Comparison of ENCODE assay signal across 20 mouse cellular contexts in genomic region chr11:7076510-7076909, GRCm38 (mm10). TPM values are rescaled to one million over a fixed set of nuclear protein-coding genes. Genes with fewer than 3 reads are reported as not detected.
"Had no signal": no experiment of that assay in that cellular context is flagged by ENCODE, and none has a peak within 500 bp of the region (broad histone marks: within the 10 kb centered on the region; RNA-seq: fewer than 3 reads in every experiment).

No protein-coding gene starts in this region.

- H3K4me1 ChIP-seq: lung, embryonic 15.5 days; megakaryocyte, embryonic 14.5 days; midbrain, embryonic 15.5 days; neural tube, embryonic 12.5 days; stomach, embryonic 15.5 days had no signal

- H3K27me3 ChIP-seq: lung, embryonic 15.5 days; megakaryocyte, embryonic 14.5 days; midbrain, embryonic 13.5 days; midbrain, embryonic 15.5 days; neural tube, embryonic 12.5 days; stomach, embryonic 15.5 days had no signal

- H3K9me3 ChIP-seq: lung, embryonic 15.5 days; megakaryocyte, embryonic 14.5 days; midbrain, embryonic 13.5 days; midbrain, embryonic 15.5 days; neural tube, embryonic 12.5 days; stomach, embryonic 15.5 days had no signal

- ATAC-seq: lung, postnatal 0 days; midbrain, embryonic 13.5 days; midbrain, embryonic 15.5 days had no signal

- H3K4me2 ChIP-seq: lung, embryonic 15.5 days; midbrain, embryonic 11.5 days; midbrain, embryonic 13.5 days; midbrain, embryonic 15.5 days; neural tube, embryonic 12.5 days; stomach, embryonic 15.5 days had no signal

- H3K27ac ChIP-seq: lung, embryonic 15.5 days; macrophage; midbrain, embryonic 13.5 days; midbrain, embryonic 15.5 days; neural tube, embryonic 12.5 days; stomach, embryonic 15.5 days; stomach, postnatal 0 days had no signal

- H3K9ac ChIP-seq: lung, embryonic 15.5 days; midbrain, embryonic 13.5 days; midbrain, embryonic 15.5 days; neural tube, embryonic 12.5 days; stomach, embryonic 15.5 days had no signal

- H3K36me3 ChIP-seq: lung, embryonic 15.5 days; midbrain, embryonic 13.5 days; midbrain, embryonic 15.5 days; neural tube, embryonic 12.5 days; stomach, embryonic 15.5 days had no signal

- DNase-seq: lung, adult 2 months; lung, postnatal 14 days; lung, postnatal 36 days; right cerebral cortex, postnatal 14 days; thymus, adult 18-20 months; thymus, postnatal 14 days; thymus, postnatal 36 days had no signal

- H3K4me3 ChIP-seq: lung, embryonic 15.5 days; megakaryocyte, embryonic 14.5 days; midbrain, embryonic 13.5 days; midbrain, embryonic 15.5 days; neural tube, embryonic 12.5 days; stomach, embryonic 15.5 days had no signal

RNA-seq across cellular contexts. Expression of gene Adcy1, which starts 13.2 kb away (rescaled TPM):
- total RNA-seq: megakaryocyte progenitor cell, adult 5-6 weeks; monocyte, adult 5-6 weeks; neutrophil, adult 5-6 weeks had no signal
- polyA plus RNA-seq: macrophage had no signal
